Mouse (Mus musculus) G1E (cell line): ENCODE data around the gene Saal1.
A peak's percentile ranks its signal among the peaks of the same experiment; 100 is the strongest.

ENCODE experiments used
- CTCF ChIP-seq: IDR thresholded peaks from 2 replicates; pipeline ENCODE4 v1.5.1; 2012; ENCODE audit warnings: low read depth, low read length, inconsistent platforms, mixed read lengths
- GATA1 ChIP-seq: IDR thresholded peaks from 2 replicates; pipeline ENCODE4 v1.6.1; 2012; ENCODE audit warnings: borderline replicate concordance, low read length, inconsistent platforms, mixed read lengths
- GATA2 ChIP-seq: IDR thresholded peaks from 2 replicates; pipeline ENCODE4 v1.6.1; 2012; ENCODE audit warnings: low read depth, low read length, inconsistent platforms, borderline replicate concordance
- TAL1 ChIP-seq: conservative IDR thresholded peaks from 2 replicates; pipeline ENCODE4 v1.6.1; 2012; ENCODE audit warnings: low read depth, low read length, inconsistent platforms, mixed read lengths

- TF ChIP-seq CTCF (0 out of 2 replicates have a peak, but pooled peaks have one; percentile 4), GATA1 (no peak), GATA2 (no peak), TAL1 (no peak)
These were observed 67.3 kb downstream of the Saal1 start for GRCm38 (mm10) chr7:46643172-46643571.
